Mouse (Mus musculus): ENCODE measurements around the gene Pappa.

The Pappa gene

DNA sequence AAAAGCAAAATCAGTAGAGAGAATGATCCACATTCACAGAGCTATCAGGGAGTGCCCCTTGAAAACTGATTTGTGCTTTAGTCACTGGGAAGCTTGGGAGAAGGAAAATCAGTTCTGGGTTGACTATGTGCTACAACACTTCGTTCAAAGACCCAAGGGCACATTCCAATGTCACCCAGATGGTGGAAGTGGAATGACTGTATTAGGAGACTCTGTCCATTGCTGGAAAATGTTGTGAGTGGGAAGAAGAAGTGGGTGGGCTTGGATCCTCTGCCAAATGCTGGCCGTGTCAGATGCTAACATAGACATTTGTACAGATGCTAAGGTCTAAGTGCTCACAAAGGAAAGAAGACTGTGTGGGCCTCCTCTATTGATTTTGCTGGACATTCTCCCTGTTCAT lies 29.6 kb downstream of the Pappa start:
- TF ChIP-seq CTCF (conservative IDR thresholded peaks at IDR 0.05; ENCODE audit: low read length), result no peak
- TF ChIP-seq NANOG (IDR thresholded peaks at IDR 0.05; ENCODE audit: borderline replicate concordance, low read length), result no peak
- no peak for TF ChIP-seq POU5F1 (IDR thresholded peaks at IDR 0.05; ENCODE audit: borderline replicate concordance, low read length)
- no peak overlapping the region for H3K4me3 ChIP-seq (replicated peaks; ENCODE audit: low read length)
- no peaks in the 10 kb centered on the region for H3K4me1 ChIP-seq (replicated peaks; ENCODE audit: low read depth, low read length)
- no peaks in the 10 kb centered on the region; the same call in 1 of the 2 replicates for H3K27me3 ChIP-seq (ENCODE audit: insufficient read depth, low read length)
- no peaks in the 10 kb centered on the region for H3K36me3 ChIP-seq (ENCODE audit: insufficient read depth, low read length)
- H3K9me3 ChIP-seq (ENCODE audit: low read length), result no peaks in the 10 kb centered on the region

DNA sequence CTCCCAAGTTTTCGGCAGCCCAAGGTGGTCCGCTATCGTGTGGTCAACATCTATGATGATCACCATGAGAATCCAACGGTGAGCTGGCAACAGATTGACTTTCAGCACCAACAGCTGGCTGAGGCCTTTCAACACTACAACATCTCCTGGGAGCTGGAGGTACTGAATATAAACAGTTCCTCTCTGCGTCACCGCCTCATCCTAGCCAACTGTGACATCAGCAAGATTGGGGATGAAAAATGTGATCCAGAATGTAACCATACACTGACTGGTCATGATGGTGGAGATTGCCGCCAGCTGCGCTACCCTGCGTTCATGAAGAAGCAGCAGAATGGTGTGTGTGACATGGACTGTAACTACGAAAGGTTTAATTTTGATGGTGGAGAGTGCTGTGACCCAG lies 32.3 kb downstream of the Pappa start:
- no peaks in the 10 kb centered on the region for H3K9me3 ChIP-seq (ENCODE audit: low read length)
- no peak for TF ChIP-seq POU5F1 (IDR thresholded peaks at IDR 0.05; ENCODE audit: borderline replicate concordance, low read length)
- TF ChIP-seq CTCF (conservative IDR thresholded peaks at IDR 0.05; ENCODE audit: low read length), result no peak
- no peak for TF ChIP-seq NANOG (IDR thresholded peaks at IDR 0.05; ENCODE audit: borderline replicate concordance, low read length)
- H3K27me3 ChIP-seq (ENCODE audit: insufficient read depth, low read length), result no peaks in the 10 kb centered on the region
- no peak overlapping the region for H3K4me3 ChIP-seq (replicated peaks; ENCODE audit: low read length)
- H3K36me3 ChIP-seq (ENCODE audit: insufficient read depth, low read length), result no peaks in the 10 kb centered on the region
- H3K4me1 ChIP-seq (replicated peaks; ENCODE audit: low read depth, low read length), result no peaks in the 10 kb centered on the region

GRCm38 (mm10) chr4:65158651-65159050 lies 34.7 kb downstream of the Pappa start:
- H3K27me3 ChIP-seq (ENCODE audit: insufficient read depth, low read length), result no peaks in the 10 kb centered on the region
- H3K4me3 ChIP-seq (replicated peaks; ENCODE audit: low read length), result no peak overlapping the region
- no peaks in the 10 kb centered on the region for H3K4me1 ChIP-seq (replicated peaks; ENCODE audit: low read depth, low read length)
- TF ChIP-seq POU5F1 (IDR thresholded peaks at IDR 0.05; ENCODE audit: borderline replicate concordance, low read length), result no peak
- no peak for TF ChIP-seq CTCF (conservative IDR thresholded peaks at IDR 0.05; ENCODE audit: low read length)
- TF ChIP-seq NANOG (IDR thresholded peaks at IDR 0.05; ENCODE audit: borderline replicate concordance, low read length), result no peak
- no peaks in the 10 kb centered on the region for H3K36me3 ChIP-seq (ENCODE audit: insufficient read depth, low read length)
- H3K9me3 ChIP-seq (ENCODE audit: low read length), result no peaks in the 10 kb centered on the region

- H3K27me3 ChIP-seq (ENCODE audit: insufficient read depth, low read length), result no peaks in the 10 kb centered on the region
- no peak overlapping the region for H3K4me3 ChIP-seq (replicated peaks; ENCODE audit: low read length)
- TF ChIP-seq CTCF (conservative IDR thresholded peaks at IDR 0.05; ENCODE audit: low read length) (no peak), POU5F1 (IDR thresholded peaks at IDR 0.05; ENCODE audit: borderline replicate concordance, low read length) (no peak), NANOG (IDR thresholded peaks at IDR 0.05; ENCODE audit: borderline replicate concordance, low read length) (no peak)
Observed at GRCm38 (mm10) chr4:65159481-65159880, 35.5 kb downstream of the Pappa start.

DNA sequence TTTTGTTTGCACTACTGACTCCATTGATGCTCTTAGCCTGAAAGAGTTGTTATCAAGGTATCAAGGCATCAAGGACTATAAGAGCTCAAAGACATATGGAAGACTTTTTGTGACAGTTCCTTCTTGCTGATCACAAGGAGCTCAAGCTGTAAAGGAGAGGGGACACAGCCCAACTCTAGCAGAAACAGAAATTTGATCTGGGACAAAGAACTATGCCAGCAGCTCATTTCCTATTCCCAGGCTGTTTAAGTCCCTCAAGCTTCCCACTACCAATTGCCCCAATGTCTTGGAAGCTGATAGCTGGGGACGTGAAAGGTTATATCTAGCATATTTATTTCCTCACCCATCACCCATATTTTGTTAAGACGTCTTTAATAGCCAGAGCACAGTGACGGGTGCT lies 39.7 kb downstream of the Pappa start:
- no peaks in the 10 kb centered on the region for H3K4me1 ChIP-seq (replicated peaks; ENCODE audit: low read depth, low read length)
- no peaks in the 10 kb centered on the region for H3K36me3 ChIP-seq (ENCODE audit: insufficient read depth, low read length)
- 0 out of 2 replicates have a peak, but pooled peaks cover 4% of the 10 kb centered on the region for H3K27me3 ChIP-seq (ENCODE audit: insufficient read depth, low read length)
- H3K9me3 ChIP-seq (ENCODE audit: low read length), result no peaks in the 10 kb centered on the region
- TF ChIP-seq POU5F1 (IDR thresholded peaks at IDR 0.05; ENCODE audit: borderline replicate concordance, low read length), result no peak
- TF ChIP-seq NANOG (IDR thresholded peaks at IDR 0.05; ENCODE audit: borderline replicate concordance, low read length), result no peak
- TF ChIP-seq CTCF (conservative IDR thresholded peaks at IDR 0.05; ENCODE audit: low read length), result no peak
- H3K4me3 ChIP-seq (replicated peaks; ENCODE audit: low read length), result no peak overlapping the region

More at GRCm38 (mm10) chr4:65159481-65159880, 35.5 kb downstream of the Pappa start:
- no peaks in the 10 kb centered on the region for H3K9me3 ChIP-seq (ENCODE audit: low read length)
- H3K36me3 ChIP-seq (ENCODE audit: insufficient read depth, low read length), result no peaks in the 10 kb centered on the region
- H3K4me1 ChIP-seq (replicated peaks; ENCODE audit: low read depth, low read length), result no peaks in the 10 kb centered on the region

- Histone ChIP-seq H3K4me1 (replicated peaks; ENCODE audit: low read depth, low read length) (no peaks in the 10 kb centered on the region), H3K27me3 (ENCODE audit: insufficient read depth, low read length) (0 out of 2 replicates have a peak, but pooled peaks cover 4% of the 10 kb centered on the region), H3K4me3 (replicated peaks; ENCODE audit: low read length) (no peak overlapping the region), H3K9me3 (ENCODE audit: low read length) (no peaks in the 10 kb centered on the region), H3K36me3 (ENCODE audit: insufficient read depth, low read length) (no peaks in the 10 kb centered on the region)
- TF ChIP-seq CTCF (conservative IDR thresholded peaks at IDR 0.05; ENCODE audit: low read length) (no peak), POU5F1 (IDR thresholded peaks at IDR 0.05; ENCODE audit: borderline replicate concordance, low read length) (no peak), NANOG (IDR thresholded peaks at IDR 0.05; ENCODE audit: borderline replicate concordance, low read length) (no peak)
Observed at GRCm38 (mm10) chr4:65166288-65166835, 42.4 kb downstream of the Pappa start.

GRCm38 (mm10) chr4:65174505-65174904 lies 50.5 kb downstream of the Pappa start:
- no peaks in the 10 kb centered on the region for H3K9me3 ChIP-seq (ENCODE audit: low read length)
- no peaks in the 10 kb centered on the region for H3K36me3 ChIP-seq (ENCODE audit: insufficient read depth, low read length)
- H3K4me3 ChIP-seq (replicated peaks; ENCODE audit: low read length), result no peak overlapping the region
- TF ChIP-seq POU5F1 (IDR thresholded peaks at IDR 0.05; ENCODE audit: borderline replicate concordance, low read length) (no peak), NANOG (IDR thresholded peaks at IDR 0.05; ENCODE audit: borderline replicate concordance, low read length) (no peak), CTCF (conservative IDR thresholded peaks at IDR 0.05; ENCODE audit: low read length) (no peak)
- no peaks in the 10 kb centered on the region for H3K27me3 ChIP-seq (ENCODE audit: insufficient read depth, low read length)
- no peaks in the 10 kb centered on the region for H3K4me1 ChIP-seq (replicated peaks; ENCODE audit: low read depth, low read length)

GRCm38 (mm10) chr4:65178146-65178545 lies 54.2 kb downstream of the Pappa start:
- Histone ChIP-seq H3K4me1 (replicated peaks; ENCODE audit: low read depth, low read length) (no peaks in the 10 kb centered on the region), H3K27me3 (ENCODE audit: insufficient read depth, low read length) (no peaks in the 10 kb centered on the region), H3K9me3 (ENCODE audit: low read length) (no peaks in the 10 kb centered on the region), H3K36me3 (ENCODE audit: insufficient read depth, low read length) (no peaks in the 10 kb centered on the region), H3K4me3 (replicated peaks; ENCODE audit: low read length) (no peak overlapping the region)
- TF ChIP-seq CTCF (conservative IDR thresholded peaks at IDR 0.05; ENCODE audit: low read length) (no peak), POU5F1 (IDR thresholded peaks at IDR 0.05; ENCODE audit: borderline replicate concordance, low read length) (no peak), NANOG (IDR thresholded peaks at IDR 0.05; ENCODE audit: borderline replicate concordance, low read length) (no peak)

DNA sequence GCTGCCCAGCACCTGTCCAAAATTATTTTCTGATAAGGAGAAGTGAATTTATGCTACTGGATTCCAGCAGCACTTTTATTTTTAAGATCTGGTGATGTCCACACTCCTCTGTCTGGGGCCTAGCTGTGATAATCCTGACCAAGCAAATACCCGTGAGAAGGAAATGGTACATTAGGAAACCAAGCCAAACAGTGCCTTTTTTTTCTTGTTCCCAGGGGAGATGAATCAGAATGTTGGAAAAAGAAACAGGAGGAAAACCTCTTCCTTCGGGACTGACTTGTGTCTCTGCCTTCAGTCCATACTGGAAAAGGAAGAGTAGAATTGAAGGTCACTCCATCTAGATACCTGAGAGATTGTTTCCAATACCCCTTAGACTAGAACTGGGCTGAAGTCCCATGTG lies 63.3 kb downstream of the Pappa start:
- Histone ChIP-seq H3K9me3 (ENCODE audit: low read length) (no peaks in the 10 kb centered on the region), H3K4me1 (replicated peaks; ENCODE audit: low read depth, low read length) (no peaks in the 10 kb centered on the region), H3K36me3 (ENCODE audit: insufficient read depth, low read length) (no peaks in the 10 kb centered on the region), H3K4me3 (replicated peaks; ENCODE audit: low read length) (no peak overlapping the region), H3K27me3 (ENCODE audit: insufficient read depth, low read length) (no peaks in the 10 kb centered on the region)
- TF ChIP-seq NANOG (IDR thresholded peaks at IDR 0.05; ENCODE audit: borderline replicate concordance, low read length), result no peak
- no peak for TF ChIP-seq CTCF (conservative IDR thresholded peaks at IDR 0.05; ENCODE audit: low read length)
- no peak for TF ChIP-seq POU5F1 (IDR thresholded peaks at IDR 0.05; ENCODE audit: borderline replicate concordance, low read length)

Measured in E14TG2a.4 (cell line).